Mouse (Mus musculus): ENCODE measurements around the gene Ext2. TPM values are rescaled to one million over a fixed set of nuclear protein-coding genes. Genes with fewer than 3 reads are reported as not detected.

The Ext2 gene
- total RNA-seq, 2 experiments from 2014 or later, result 41.7 to 44.4 TPM

GRCm38 (mm10) chr2:93779897-93780208 is 42.5 kb downstream of the Ext2 start:
- intact Hi-C loops (cut with DNase I), result loop anchor here (10.0 kb wide), 1 partner anchor 555 kb away; no protein-coding TSS in a partner anchor
- no peak for DNase-seq (ENCODE audit: low spot score)

- intact Hi-C loops (cut with DNase I), result no loop called here
- DNase-seq (ENCODE audit: low spot score), result no peak
These were observed 43.1 kb downstream of the Ext2 start for GRCm38 (mm10) chr2:93779081-93779896.

GRCm38 (mm10) chr2:93778616-93779015 is 43.8 kb downstream of the Ext2 start:
- no peak for DNase-seq (ENCODE audit: low spot score)
- intact Hi-C loops (cut with DNase I), result no loop called here

DNA sequence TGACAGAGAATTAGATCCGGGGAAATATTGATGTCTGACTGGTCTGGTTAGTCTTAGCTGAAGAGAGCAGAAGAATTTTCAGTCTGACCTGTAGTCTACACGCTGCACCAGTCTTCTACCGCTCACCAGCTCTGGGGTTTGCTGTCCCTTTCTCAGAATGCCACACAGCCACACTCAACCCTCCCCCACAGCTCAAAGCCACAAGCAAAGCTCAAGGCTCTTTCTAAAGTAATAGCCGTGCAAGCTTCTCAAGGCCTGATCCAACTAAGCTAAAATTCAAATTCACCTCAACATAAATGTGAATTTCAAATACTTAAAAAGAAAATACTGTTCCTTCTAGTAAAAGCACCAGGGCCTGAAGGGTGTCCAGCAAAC is 45.3 kb downstream of the Ext2 start:
- intact Hi-C loops (cut with DNase I), result no loop called here
- no peak for DNase-seq (ENCODE audit: low spot score)

GRCm38 (mm10) chr2:93776267-93777055 is 45.9 kb downstream of the Ext2 start:
- intact Hi-C loops (cut with DNase I), result no loop called here
- no peak for DNase-seq (ENCODE audit: low spot score)

DNA sequence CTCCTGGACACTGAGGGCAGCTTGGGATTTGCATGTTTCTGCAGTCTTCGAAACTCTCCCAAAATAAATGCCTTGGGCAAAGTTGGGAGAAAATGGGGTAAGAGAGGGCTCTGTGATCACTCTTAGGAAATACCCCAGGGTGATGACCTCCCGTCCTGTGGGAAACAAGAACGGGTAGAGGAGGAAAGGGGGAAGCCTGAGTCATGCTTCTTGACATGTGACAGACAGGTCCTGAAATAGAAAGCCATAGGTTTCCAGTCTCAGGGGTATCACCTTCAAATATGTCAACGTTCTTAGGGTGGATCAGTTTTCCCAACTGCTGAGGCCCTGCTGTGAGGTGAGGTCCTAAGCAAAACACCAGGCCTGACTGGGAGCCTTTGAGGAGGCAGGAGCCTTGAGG is 46.9 kb downstream of the Ext2 start:
- intact Hi-C loops (cut with DNase I), result no loop called here
- no peak for DNase-seq (ENCODE audit: low spot score)

DNA sequence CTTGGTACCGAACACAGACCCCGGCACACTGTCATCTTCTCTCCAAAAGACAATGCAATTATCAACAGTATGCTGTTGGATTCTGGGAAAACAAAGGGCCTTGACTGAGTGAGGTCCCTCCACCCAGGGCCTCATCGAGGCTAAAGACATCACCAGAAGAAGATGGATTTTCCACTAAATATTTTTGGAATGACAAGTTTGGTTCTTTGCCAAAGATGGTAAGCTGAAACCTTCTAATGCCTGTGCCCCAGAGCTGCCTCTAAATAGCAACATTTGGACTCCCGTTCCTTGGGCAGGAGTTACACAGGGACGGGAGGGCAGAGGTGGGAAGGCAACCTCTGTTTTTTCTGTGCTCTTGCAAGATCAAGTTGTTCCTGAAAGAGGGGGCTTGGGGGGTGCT is 47.4 kb downstream of the Ext2 start:
- intact Hi-C loops (cut with DNase I), result no loop called here
- DNase-seq (ENCODE audit: low spot score), result no peak

GRCm38 (mm10) chr2:93772765-93773085 is 49.6 kb downstream of the Ext2 start:
- no peak for DNase-seq (ENCODE audit: low spot score)
- intact Hi-C loops (cut with DNase I), result no loop called here

DNA sequence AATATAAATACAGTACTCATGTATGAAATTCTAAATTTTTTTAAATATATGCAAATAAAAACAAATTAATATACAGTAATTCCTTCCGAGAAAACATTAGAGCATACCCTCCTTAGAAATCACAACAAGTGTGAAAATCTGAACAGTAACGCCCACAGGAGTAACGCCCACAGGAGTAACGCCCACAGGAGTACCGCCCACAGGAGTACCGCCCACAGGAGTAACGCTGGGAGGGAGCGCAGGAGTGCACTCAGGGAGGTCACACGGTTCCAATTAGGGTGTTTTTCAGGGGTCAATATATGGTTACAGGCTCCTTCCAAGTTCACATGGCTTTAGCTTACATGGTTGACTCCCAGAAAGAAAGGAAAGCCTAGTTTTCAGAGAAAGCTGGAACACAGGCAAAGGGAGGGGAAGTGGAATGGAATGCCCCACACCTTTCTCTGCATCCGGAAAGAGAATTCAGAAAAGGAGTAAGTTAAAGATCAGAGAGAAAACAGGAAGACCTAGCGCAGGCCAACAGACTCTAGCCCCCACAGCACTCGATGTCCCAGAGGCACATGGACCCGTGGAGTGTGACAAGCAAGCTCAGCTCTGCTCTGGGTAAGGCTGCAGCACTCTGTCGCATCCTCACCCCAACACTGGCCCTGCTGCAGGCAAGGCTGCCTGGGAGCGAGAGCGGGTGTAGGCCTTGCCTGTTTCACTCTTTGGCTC is 50.2 kb downstream of the Ext2 start:
- intact Hi-C loops (cut with DNase I), result no loop called here
- DNase-seq (ENCODE audit: low spot score), result no peak

DNA sequence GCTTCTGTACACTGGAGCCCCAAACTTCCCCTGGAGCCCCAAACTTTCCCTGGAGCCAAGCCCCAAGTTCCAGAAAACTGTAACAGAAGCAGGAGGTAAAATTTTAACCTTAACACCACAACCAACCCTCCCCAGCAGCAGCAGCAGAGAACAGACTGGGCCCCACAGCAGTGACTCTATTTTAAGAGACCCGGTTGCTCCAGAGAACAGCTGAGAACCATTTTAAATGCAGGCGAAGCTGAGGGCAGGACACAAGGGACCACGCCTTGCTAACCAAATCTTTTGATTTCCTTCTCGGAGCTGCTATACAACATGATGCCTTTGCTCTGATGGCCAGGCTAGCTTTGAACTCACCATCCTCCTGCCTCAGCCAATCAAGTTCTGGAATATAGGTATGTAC is 51.5 kb downstream of the Ext2 start:
- no peak for DNase-seq (ENCODE audit: low spot score)
- intact Hi-C loops (cut with DNase I), result no loop called here

DNA sequence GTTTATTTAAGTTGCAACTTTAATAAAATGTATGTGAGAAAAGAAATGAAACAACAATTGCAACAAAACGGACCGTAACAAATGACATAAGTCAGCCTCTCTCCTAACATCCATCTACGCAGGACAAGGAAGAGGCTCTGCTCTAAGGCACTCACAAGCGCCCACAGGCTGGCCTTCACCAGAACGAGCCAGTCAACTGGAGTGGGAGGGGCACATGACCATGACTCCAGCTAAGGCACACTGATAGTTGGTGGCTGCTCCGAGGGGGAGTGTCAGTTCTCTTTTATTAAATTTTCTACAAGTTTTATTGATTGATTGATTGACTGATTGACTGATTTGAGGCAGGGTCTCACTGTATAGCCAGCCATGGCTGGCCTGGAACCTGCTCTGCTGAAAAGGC is 52.5 kb downstream of the Ext2 start:
- intact Hi-C loops (cut with DNase I), result no loop called here

GRCm38 (mm10) chr2:93765721-93766120 is 56.6 kb downstream of the Ext2 start:
- intact Hi-C loops (cut with DNase I), result no loop called here
- DNase-seq (ENCODE audit: low spot score), result no peak

More for the DNA sequence above, 52.5 kb downstream of the Ext2 start:
- DNase-seq (ENCODE audit: low spot score), result no peak

DNA sequence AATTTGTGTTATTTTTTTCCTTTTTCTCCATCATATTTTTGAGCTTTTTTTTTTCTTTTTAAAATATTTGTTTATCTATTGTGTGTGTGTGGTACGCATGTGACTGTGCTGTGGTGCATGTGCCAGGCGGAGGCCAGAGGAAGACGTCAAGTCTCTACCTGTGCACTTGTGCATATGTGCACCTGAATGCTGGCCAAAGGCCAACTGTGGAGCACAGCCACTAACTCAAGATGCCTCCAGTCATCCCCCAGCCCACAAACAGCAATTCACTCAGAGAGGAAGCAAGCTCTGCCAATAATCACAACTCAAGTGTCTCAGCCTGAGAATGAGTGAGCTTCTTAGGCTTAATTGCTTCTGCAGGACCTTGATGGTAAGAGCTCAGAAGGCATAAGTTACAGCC is 58.2 kb downstream of the Ext2 start:
- intact Hi-C loops (cut with DNase I), result no loop called here
- no peak for DNase-seq (ENCODE audit: low spot score)

GRCm38 (mm10) chr2:93760389-93760788 is 62.0 kb downstream of the Ext2 start:
- intact Hi-C loops (cut with DNase I), result no loop called here
- no peak for DNase-seq (ENCODE audit: low spot score)

DNA sequence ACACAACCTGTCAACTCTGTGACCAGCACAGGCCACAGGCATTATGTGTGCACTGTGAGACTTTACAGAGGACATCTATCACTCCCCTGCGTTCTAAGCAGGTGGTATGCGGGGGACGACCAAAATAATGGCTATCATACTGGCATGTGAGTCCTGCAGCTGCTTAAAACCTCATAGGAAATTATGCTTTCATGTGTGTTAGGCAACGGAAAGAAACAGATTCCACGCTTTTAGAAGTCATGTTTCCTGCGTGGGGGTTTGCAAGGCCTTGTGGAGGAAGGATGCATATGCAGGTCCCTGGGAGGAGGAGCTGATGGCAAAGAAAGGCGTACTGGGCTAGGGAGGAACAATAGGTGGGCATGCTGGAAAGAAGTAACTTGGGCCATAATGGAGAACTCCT is 63.2 kb downstream of the Ext2 start:
- intact Hi-C loops (cut with DNase I), result no loop called here
- no peak for DNase-seq (ENCODE audit: low spot score)

- intact Hi-C loops (cut with DNase I), result no loop called here
- DNase-seq (ENCODE audit: low spot score), result no peak
These were observed 64.1 kb downstream of the Ext2 start for GRCm38 (mm10) chr2:93758298-93758697.

GRCm38 (mm10) chr2:93754366-93754765 is 68.0 kb downstream of the Ext2 start:
- DNase-seq (ENCODE audit: low spot score), result no peak
- intact Hi-C loops (cut with DNase I), result no loop called here

DNA sequence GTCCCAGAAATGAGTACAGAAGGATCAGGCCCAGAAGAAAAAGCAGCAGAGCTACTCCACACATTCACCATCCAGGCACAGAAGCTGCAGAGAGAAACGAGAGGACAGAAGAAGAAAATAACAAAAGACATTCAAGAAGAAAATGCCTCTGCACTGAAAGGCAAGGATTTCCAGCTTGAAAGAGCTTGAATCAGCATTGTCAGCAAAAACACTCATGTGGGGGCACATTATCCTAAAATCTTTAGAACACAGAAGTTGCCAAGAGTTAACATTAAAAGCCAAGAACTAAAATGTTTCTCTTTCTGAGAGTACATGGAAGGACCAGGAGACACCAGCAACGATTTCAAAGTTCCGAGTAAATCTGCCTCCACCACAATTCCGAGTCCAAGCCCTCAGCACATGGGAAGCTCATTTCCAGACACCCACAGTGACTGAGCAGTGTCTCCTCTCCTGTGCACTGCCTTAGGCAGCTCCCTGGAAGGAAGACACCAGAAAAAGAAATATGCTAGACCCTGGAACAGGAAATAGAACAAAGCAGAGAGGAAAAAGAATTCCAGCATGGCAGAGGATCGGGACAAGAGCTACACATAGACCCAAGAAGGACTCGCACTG is 69.1 kb downstream of the Ext2 start:
- intact Hi-C loops (cut with DNase I), result no loop called here
- no peak for DNase-seq (ENCODE audit: low spot score)

DNA sequence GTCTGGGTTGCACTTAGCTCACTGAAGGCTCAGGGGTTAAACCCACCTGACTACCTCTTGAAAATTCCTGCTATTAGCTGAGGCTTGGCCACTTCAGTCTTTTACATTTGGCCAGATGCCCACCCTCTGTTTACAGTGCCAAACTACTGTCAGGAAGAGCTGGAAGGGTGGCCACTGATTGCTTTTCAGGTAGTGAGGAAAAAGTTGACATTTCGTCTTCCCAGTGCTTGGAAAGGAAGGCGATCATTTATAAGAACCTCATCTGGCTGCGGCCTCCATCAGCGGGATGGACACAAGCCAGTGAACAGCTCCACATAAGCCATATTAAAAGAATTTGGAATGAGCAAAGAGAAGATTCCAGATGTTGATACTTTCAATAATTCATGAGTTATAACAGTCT is 72.7 kb downstream of the Ext2 start:
- intact Hi-C loops (cut with DNase I), result no loop called here
- DNase-seq (ENCODE audit: low spot score), result no peak

DNA sequence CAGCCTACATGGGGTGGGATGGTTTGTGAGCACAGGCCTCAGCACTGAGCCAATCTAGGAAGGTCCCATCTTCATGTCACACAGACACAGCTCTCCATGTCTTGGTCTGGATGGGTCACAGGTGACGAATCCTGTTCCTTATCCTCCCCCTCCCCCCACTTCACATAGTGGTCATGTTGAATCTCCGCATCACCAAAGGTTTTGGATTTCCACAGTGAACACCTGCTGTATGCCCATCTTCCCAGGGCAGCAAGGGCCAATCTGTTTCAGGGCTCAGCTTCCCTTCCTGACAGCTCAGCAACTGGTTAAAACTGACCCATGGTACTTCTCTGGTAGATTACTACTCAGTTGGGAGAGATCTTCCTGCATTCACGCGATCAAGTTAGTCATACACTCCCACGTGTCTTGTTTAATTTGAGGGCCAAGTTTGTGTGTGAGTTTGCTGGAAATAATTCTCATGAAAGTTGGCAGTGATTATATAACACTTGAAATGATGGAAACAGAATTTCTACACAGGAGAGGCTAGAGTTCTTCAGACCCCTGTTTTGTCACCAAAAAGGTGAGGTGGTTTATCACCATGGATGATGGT is 74.7 kb downstream of the Ext2 start:
- intact Hi-C loops (cut with DNase I), result no loop called here
- DNase-seq (ENCODE audit: low spot score), result no peak

Data from heart, postnatal 25 days (tissue).